Mouse (Mus musculus) lung, postnatal 10 days (tissue): ENCODE results near the gene Mea1.
A peak's percentile ranks its signal among the peaks of the same experiment; 100 is the strongest.

Experiments
- DNase-seq: peaks from one replicate; pipeline ENCODE4 v3.0.0; 2021

Mea1 gene

DNA sequence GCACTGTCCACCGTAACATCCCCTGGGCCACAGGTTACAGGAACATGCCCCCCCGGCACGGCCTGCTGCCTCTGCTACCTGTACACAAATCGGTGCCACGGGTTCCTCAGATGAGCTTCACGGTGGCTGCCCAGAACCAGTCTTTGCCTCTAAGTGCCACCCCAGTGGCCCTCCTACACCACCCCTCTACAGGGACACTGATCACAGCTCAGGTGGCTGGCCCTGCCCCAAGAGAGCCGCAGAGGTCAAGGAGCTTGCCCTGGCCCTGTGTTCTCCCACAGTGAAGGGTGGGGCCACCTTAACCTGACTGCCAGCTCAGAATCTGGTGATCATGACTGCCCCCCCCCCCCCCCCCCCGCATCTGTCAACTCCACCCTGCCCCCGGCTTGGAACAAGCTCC is at the start of gene Mea1:
Gene Mea1 (plus strand): TSS at position 378 of the 400 bp plus-strand sequence.
- DNase-seq: peak; percentile 47

DNA sequence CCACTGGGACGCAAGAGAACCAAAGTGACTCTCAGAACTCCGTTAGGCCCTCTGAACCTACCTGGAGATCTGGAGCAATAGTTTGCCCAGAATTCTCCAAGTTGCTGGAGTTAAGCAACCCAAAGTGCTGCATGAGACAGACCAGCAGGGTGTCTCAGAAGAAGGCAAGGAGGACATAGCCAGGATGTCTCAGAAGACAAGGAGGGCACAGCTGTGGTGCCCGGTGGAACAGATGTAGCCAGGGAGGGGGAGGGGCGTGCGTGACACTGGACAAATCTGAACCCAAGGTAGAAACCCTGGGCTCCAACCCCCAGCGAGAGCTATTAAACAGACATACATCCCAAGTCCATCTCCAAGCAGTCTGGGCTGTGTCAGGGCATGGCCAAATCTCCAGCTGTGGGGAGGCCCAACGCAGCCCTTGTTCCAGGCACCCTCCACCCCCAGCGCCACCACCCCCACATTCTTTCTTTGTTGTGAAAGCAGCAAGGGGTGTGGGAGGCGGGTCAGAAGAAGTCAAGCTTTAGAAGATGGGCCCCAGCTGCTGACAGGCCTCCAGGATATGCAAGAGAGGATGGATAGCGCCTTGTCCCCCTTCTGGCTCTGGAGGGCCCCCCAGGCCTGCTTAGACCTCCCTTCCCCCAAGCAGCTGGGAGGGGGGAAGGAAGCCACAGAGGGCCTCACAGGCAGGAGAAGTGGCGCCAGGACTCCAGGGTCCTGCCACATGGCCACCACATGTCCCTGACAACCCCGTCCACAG is 48.7 kb upstream of the Mea1 start:
- peak; percentile 93 for DNase-seq

DNA sequence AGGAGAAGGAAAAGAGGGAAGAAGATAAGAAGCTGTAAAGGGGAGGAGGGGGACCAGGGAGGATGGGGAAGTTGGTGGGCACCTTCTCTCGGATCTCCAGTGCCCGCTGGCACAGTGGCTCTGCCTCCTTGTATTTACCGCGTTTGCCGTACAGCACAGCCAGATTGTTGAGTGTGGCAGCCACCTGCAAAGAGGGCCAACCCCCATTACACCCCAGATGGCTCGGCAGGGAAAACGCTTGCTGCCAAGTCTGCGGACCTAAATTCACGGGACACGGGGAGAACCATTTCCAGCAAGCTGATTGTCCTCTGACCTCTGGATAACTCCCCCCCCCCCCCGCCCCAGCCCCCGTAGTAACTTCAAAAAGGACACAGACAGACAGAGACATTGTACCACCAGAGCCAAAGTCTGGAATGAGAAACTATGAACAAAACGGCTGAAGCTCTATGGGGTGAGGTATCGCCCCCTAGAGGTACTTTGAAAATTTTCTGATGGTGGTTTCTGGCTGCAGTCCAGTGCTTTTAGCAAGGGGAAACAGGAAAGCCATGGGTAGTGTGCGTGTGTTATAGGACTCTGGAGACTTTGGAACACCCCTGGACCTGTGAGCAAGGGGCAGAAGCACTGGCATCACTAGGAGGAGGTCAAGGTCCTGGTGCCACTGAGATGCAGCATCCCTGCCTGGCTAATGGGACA is 41.6 kb upstream of the Mea1 start:
- DNase-seq: peak; percentile 90

DNA sequence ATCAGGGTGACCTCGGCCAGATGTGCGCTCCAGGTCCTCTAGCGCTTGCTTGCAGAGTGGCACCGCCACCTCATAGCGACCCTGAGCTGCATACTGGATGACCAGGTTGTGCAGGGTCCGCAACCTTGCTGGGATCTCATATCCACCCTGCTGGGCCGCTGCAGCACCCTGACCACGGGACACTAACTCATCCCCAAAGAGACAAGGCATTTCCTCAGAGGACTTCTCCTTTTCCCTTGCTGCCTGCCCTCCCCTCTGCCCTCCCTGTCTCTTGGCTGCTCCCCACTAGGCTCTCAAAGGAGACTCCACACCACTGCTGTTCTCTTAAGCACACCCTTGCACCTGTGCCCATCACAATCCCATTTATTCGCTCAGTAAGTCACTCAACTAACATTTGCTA is 38.7 kb upstream of the Mea1 start:
- DNase-seq: no peak

DNA sequence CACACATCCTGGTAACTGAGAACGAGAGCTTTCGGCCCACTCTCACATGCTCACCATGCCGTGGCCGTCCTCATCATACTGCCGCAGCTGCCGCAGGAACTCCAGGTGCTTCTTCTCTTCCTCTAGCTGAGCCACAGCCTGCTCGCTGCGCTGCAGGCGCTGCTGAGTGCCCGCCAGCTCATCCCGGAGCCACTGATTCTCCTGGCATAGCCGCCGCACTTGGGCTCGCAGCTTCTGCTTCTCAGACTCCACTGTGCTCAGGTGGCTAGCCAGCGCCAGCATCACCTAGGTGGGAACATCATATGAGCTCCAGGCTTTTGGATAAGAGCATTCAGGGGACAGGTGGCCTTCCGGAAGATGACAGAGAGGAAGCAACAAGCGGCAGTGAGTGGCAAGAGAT is 36.5 kb upstream of the Mea1 start:
- DNase-seq: no peak

DNA sequence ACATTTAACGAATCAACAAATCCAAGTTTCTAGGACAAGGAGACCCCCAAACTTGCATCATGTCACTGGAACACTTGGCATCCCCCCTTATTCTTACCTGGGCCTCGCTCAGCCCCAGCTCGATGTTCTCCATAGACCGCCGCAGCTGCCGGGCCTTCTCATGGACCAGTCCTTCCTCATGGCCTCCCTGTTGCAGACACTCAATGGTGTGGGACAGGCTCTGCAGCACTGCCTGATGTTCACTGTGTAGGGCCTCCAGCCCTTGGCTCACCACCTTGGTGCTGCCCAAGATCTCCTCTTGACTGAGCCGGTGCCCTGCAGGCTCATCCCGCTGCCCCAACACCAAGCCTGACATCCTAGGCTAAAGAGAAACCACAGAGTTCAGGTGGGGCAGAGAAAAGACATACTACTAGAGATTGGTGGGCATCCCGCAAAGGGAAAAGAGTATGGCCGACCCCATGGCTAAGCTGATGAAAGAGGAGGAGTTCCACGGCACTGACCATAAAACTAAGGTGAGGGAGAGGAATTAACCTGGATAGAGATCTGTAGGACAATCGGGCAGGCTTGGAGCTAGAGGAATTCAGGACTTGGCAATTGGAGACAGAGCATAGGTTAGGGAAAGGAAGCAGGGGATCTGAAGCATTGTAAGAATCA is 34.3 kb upstream of the Mea1 start:
- no peak for DNase-seq

DNA sequence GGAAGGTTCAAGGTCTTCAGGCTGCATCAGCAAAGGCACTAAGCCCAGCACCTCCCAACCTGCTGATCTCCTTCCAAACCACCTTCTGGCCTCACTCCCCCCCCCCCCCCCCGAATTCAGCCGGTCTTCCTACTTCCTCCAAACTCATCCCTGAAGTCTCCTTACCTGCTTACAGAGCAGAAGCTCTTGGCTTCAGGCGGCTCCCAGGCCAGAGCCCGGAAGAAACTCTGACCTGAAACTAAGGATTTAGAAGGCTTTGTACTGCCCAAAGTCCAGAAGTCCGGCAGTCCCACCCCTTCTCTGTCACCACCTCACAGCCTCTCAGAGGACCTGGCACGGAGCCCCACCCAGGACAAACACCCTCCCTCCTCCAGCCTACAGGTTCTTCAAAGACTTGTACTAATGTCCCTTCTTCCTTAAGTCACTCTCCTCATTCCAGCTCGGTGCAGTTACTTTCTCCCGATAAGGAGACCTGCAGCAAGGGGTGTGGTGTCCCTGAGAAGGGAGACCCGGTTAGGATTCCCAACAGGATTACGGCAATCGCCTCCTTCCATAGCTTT is 33.6 kb upstream of the Mea1 start:
- DNase-seq: peak; percentile 84

DNA sequence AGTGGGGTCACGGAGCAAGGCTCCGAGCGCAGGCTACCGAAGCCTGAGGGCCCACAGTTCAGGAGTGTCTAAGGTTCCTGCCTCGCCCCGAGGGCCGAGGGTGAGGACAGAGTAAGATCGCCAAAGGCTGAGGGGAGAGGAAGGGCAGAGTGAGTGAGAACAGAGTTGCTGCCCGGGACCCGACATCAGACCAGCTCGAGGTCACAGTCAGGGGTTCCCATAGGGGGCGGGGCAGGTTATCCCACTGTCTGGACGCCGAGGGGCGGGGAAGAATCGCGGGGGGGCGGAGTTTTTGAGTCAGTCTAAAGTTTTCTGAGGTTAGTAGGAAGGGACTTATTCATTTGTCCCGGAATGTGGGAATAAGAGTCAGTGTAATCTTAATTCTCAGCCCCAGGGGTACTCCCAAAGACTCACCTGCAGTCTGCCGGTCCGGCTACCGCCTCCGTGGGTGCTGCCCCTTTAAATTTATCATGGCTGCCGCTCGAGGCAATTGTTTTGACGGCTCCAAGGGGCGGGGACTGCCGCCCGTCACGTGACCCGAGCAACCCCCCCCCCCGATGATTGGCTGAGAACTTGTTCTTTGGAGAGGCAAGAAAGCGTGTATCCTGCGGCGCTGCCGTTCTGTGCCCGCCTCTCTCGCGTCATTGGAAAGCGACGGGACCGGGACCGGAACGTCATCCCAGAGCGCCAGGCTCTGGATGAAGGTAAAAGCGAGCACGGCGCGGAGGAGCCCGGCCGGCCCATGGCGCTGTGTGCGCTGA is 32.9 kb upstream of the Mea1 start, which contains the start of the genes Klc4 and Mrpl2:
Gene Klc4 (minus strand): TSS at position 462 of the 761 bp plus-strand sequence.
Gene Mrpl2 (plus strand): TSS at position 669 of the 761 bp plus-strand sequence.
- peak; percentile 99 for DNase-seq

DNA sequence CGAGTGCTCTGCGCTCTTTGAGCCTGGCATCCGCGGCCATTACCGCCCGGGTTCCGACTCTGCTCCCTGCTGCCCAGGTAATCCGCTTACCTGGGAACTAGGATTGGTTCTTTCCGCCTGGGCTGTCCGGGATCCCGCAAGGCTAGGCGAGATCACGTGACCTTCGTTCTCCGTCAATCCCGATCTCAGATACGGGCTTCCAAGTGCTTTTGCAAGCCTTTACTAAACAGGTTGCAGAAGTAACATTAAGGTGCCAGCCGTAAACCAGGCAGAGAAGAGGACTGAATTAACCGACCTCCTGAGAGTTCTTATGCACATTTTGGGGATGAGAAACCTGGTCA is 32.3 kb upstream of the Mea1 start:
- no peak for DNase-seq

DNA sequence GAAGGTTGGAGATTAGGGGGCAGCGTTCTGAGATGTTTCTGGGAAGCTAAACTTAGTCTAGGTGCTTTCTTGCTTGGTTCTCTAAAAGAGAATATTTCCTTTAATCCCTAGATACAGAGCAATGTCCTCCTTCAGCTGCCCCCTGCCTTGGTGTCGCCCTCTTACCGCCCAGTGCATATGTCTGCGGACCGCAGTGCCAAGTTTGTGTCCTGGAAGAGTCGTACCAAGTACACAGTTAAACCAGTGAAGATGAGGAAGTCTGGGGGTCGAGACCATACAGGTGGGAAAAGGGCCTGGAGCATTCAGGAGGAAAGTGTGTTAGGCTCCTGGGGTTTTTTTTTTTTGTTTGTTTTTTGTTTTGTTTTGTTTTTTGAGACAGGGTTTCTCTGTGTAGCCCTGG is 31.3 kb upstream of the Mea1 start:
- no peak for DNase-seq

DNA sequence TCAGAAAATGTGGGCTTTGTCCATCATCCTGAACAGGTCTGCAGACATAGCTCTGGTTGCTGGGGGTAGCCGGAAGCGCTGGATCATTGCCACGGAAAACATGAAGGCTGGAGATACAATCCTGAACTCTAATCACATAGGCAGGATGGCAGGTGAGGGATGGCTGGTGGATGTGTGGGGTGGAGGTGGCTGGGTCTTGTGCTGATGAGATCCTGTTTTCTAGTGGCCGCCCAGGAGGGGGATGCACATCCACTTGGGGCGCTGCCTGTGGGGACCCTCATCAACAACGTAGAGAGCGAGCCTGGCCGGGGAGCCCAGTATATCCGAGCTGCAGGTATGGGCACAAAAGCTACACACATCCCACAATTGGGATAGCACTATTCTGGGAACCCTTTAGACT is 30.2 kb upstream of the Mea1 start:
- no peak for DNase-seq

DNA sequence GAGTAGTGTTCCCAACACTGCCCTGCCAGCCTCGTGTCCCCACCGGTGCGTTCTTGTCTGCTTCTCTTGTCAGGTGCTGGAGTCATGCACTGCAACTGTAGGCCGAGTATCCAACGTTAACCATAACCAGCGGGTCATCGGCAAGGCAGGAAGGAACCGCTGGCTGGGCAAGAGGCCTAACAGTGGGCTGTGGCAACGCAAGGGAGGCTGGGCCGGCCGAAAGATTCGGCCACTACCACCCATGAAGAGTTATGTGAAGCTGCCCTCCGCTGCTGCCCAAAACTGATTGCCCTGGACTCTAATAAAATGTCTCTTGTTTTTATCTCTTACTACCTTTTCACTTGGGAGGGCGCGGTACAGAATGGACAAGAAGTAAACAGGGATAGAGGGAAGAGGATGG is 28.8 kb upstream of the Mea1 start:
- no peak for DNase-seq

DNA sequence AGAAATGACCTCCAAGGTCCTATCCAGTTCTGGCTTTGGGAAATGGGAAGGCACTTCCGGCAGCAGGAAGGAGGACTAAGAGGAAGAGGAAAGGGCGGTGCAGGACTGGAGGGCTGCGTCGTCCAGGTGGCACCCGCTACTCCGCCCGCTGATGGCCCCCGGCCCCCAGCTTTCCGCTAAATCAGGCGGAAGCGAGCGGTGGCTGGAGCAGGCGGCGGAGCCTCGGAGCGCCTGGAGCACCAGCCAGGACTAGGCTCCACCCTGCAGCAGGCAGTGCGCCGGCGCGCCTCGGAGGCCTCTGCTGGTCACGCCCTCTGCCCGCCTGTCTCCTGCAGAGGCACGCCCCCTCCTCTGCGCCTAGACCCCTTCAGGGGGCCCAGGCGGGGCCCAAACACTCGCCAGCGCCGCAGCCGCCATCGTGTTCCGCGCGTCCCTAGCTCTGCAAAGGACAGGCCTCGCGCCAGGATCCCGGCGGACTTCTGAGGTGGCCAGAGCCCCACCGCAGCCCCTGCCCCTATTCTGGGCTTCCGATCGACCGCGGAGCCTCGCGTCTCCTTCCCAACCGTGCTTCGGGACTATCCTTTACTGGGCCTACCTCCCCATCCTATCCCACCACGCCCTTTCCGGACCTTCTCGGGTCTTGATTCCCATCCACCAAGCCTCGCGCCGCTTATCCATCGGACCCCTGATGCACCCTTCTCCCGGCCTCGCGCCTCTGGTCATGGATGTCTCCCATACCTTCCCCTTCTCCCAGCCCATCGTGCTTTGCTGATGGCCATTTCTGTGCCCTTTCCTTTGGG is 28.2 kb upstream of the Mea1 start, which contains the start of gene Cul7:
Gene Cul7 (plus strand): TSS at position 106 of the 800 bp plus-strand sequence.
- peak; percentile 97 for DNase-seq

DNA sequence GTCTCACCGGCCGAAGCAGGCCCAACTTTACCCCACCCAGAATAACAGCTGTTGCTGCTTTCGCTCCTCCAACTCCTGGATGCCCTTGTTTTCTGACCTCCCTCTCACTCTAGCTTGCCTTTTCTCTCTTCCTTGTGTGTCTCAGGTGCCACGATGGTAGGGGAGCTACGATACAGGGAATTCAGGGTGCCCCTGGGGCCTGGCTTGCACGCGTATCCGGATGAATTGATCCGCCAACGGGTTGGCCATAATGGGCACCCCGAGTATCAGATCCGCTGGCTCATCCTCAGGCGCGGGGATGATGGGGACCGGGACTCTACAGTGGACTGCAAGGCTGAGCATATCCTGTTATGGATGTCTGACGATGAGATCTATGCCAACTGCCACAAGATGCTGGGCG is 27.3 kb upstream of the Mea1 start:
- DNase-seq: no peak

DNA sequence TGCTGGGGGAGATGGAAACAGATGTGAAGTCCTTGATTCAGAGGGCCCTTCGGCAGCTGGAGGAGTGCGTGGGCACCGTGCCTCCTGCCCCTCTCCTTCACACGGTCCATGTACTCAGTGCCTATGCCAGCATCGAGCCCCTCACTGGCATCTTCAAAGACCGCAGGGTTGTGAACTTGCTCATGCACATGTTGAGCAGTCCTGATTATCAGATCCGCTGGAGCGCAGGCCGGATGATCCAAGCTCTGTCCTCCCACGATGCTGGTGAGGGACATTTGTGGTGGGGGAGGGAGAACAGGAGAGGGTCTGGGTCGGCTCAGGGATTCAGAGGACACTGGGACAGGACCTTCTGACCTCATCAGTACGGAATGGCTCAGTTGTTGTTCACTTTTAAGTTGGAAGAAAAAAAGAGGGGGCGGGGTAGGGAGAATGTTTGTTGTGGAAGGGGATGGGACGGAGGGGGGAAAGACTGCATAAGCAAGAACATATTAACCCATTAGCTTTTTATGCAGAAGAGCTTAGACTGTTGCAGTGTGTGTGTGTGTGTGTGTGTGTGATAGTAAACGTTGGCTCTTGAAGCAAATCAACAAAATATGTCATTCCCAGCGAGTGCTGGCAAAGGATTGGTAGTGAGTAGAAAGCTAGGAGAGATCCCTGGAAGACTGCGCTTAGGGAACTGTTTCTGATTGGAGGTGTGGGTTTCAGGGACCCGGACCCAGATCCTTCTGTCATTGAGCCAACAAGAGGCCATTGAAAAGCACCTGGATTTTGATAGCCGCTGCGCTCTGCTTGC is 26.6 kb upstream of the Mea1 start:
- peak; percentile 32 for DNase-seq

DNA sequence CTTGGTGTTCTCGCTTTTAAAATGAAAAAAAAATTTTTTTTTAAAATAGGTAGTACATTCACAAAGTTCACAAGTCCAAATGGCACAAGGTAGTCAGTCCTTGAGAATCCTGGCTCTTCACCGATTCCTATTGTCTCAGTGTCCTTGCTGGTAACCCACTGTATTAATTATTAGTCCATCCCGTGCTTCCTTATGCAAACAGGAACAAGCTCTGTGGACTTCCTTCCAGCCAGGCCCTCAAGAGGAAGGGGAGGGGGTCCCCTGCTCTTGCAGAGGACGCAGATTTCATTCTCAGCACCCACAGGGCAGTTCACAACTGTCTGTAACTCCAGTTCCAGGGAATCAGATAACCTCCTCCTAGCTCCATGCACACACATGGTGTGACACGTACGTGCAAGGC is 22.5 kb upstream of the Mea1 start:
- DNase-seq: no peak

DNA sequence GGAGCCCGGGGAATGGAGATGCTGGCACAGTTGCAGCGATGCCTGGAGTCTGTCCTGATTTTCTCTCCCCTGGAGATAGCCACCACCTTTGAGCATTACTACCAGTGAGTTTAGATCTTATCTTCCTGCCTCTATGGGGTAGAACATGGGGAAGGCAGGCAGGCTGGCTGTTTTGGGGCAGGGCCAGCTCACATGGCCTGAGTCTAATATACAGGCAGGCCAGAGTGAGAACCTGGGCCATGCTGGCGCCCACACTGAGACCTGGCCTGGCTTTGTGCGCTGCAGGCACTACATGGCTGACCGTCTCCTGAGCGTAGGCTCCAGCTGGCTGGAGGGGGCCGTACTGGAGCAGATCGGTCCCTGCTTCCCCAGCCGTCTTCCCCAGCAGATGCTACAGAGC is 17.2 kb upstream of the Mea1 start:
- DNase-seq: no peak

DNA sequence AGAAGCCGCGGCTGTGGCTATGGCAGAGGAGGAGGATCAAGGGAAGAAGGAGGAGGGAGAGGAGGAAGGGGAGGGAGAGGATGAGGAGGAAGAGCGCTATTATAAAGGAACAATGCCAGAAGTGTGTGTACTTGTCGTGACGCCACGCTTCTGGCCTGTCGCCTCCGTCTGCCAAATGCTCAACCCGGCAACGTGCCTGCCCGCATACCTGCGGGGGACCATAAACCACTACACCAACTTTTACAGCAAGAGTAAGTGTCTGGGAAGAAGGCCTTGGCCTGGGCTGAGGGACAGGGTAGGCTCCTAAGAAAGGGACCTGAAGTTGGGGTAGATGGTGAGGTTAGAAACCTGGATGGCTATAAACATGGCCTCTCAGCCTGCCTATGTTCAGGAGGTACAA is 16.6 kb upstream of the Mea1 start:
- DNase-seq: no peak

DNA sequence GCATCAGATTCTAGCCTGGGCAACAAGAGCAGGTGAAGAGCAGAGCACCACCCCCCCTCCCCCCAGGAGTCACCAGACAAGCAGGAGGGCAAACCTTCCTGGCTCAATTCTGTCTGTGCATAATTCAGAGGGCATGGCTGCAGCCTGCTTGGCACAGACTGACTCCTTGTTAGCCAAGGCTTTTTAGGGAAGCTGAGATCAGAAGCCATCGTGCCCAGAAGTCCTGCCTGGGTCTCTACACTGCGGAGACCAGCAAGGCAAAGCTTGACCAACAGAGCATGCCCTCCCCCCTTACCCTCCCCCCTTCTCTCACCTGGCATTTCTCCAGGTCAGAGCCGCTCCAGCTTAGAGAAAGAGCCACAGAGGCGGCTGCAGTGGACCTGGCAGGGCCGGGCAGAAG is 15.9 kb upstream of the Mea1 start:
- DNase-seq: no peak

DNA sequence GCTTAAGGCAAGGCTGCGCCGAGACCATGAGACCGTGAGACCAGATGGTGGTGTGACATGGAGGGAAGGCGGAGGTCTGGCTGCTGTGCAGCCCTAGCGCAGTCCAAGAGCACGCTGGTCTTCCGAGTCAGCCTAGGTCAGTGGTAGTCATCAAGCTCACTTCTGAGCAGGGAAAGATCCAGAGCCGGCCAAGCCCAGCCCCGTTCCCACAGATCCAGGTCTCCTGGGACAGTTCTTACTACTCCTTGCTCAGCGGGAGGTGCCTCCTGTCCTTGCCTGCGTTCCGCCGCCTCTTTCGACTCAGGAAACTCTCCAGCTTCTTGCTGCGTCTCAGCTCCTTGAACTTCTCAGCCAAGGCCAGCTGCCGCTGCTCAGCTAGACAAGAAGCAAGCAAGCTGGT is 10.9 kb upstream of the Mea1 start:
- no peak for DNase-seq

DNA sequence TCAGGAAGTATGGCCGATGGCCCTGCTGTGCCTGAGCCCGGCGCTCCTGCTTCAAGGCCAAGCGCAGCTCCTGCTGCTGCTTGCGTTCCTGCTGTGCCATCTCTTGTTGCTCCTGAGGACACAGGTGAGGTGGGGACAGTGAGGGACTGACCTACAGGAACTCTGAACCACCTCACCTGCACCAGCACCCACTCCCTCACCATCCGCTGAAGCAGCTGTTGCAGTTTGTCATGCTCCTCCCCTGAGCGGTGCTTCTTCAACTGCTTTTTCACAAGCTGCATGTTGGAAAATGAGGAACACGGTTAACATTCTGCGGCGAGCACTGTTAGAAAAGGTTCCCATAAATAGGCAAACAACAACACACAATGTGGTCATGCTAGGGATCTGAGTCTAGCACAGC is 8.7 kb upstream of the Mea1 start:
- no peak for DNase-seq
